Mouse (Mus musculus) ES-E14 (cell line): ENCODE results near the gene Dst. TPM values are rescaled to one million over a fixed set of nuclear protein-coding genes. Genes with fewer than 3 reads are reported as not detected.

Experiments used
- DNase-seq: peaks from one replicate; pipeline ENCODE4 v3.0.0-alpha.2; 2013; ENCODE audit warnings: low read depth, low spot score
- H3K27ac ChIP-seq: 2 replicates; pipeline ENCODE4 v1.5.1; 2012; ENCODE audit warnings: low read depth, mild to moderate bottlenecking, low read length, moderate library complexity, mixed read lengths; ENCODE audit not compliant: poor library complexity, insufficient read depth, severe bottlenecking
- H3K36me3 ChIP-seq: 2 replicates; pipeline ENCODE4 v1.6.1; 2012; ENCODE audit warnings: mild to moderate bottlenecking, low read length, moderate library complexity, mixed read lengths; ENCODE audit not compliant: control insufficient read depth, poor library complexity, insufficient read depth, severe bottlenecking
- H3K4me1 ChIP-seq, 2 experiments: fragments of 150-350 bp in 1 of 2; sonication (generic) in 1 of 2; 2 replicates each; pipeline ENCODE4 v1.6.1; 2012; ENCODE audit warnings: low read length in 2 of 2, mild to moderate bottlenecking in 1 of 2, mixed read lengths in 1 of 2; ENCODE audit not compliant: control insufficient read depth in 2 of 2, insufficient read depth in 2 of 2, poor library complexity in 1 of 2
- H3K4me3 ChIP-seq, 2 experiments: fragments of 150-350 bp in 1 of 2; sonication (generic) in 1 of 2; 2 replicates each; pipeline ENCODE4 v1.5.1; 2012; ENCODE audit warnings: low read length in 2 of 2, low read depth in 1 of 2, mild to moderate bottlenecking in 1 of 2, mixed read lengths in 1 of 2; ENCODE audit not compliant: insufficient read depth in 1 of 2, poor library complexity in 1 of 2, severe bottlenecking in 1 of 2
- H3K9ac ChIP-seq: 2 replicates; pipeline ENCODE4 v1.6.1; 2012; ENCODE audit warnings: low read depth, mild to moderate bottlenecking, low read length, mixed read lengths; ENCODE audit not compliant: poor library complexity, insufficient read depth, severe bottlenecking
- H3K9me3 ChIP-seq: fragments of 150-350 bp; sonication (generic); 2 replicates; pipeline ENCODE4 v1.6.1; 2012; ENCODE audit warnings: low read depth, mild to moderate bottlenecking, low read length; ENCODE audit not compliant: control insufficient read depth, insufficient read depth
- CHD2 ChIP-seq: IDR thresholded peaks from 2 replicates; pipeline ENCODE4 v1.6.1; 2014; ENCODE audit warnings: mild to moderate bottlenecking, low read depth, low read length, inconsistent platforms
- HCFC1 ChIP-seq: IDR thresholded peaks from 2 replicates; pipeline ENCODE4 v1.6.1; 2012; ENCODE audit warnings: low read length, inconsistent platforms, borderline replicate concordance; ENCODE audit not compliant: insufficient read depth
- MAFK ChIP-seq: IDR thresholded peaks from 2 replicates; pipeline ENCODE4 v1.6.1; 2014; ENCODE audit warnings: mild to moderate bottlenecking, low read depth, low read length, inconsistent platforms; ENCODE audit not compliant: insufficient read depth
- ZC3H11A ChIP-seq: IDR thresholded peaks from 2 replicates; pipeline ENCODE4 v1.6.1; 2012; ENCODE audit warnings: low read depth, mild to moderate bottlenecking, inconsistent platforms, low read length, borderline replicate concordance
- ZNF384 ChIP-seq: IDR thresholded peaks from 2 replicates; pipeline ENCODE4 v1.6.1; 2012; ENCODE audit warnings: low read depth, low read length, inconsistent platforms
- in situ Hi-C, 2 experiments: fragments of 600-800 bp; cut with MboI; formaldehyde crosslinking; loops; one replicate each; pipeline ENCODE4 v1.15.1; 2025; ENCODE audit warnings: low sequenced_read_pairs in 2 of 2, inconsistent platforms in 1 of 2; ENCODE audit not compliant: unreplicated experiment in 2 of 2
- total RNA-seq: library from RNA; depleted of rRNA; stranded (reverse); fragments of 300-350 nt; gene quantifications from 2 replicates; pipeline ENCODE4 v1.2.3, GENCODE M21; 2012

Gene Dst
- total RNA-seq, 1 experiment: 186 TPM

DNA sequence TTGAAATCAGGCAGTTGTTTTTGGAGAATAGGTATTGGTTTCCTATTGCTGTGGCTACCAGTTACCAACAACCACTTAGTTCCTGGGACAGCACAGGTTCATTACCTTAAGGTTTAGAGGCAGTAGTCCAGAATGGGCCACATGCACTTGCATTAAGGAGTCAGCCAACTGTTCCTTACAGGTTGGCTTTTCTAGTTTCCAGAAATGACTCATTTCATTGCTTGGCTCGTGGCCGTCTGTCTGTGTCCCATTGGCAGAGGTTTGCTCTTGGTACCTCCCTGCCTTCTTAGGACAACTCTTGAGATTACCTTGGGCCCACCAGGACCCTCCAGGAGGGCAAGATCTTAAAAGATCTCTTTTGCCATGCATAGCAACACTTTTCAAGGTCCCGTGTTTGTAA, 125.9 kb downstream of the Dst start:
- no peaks in the 10 kb centered on the region for H3K9me3 ChIP-seq
- no peak for DNase-seq
- peaks cover 6% of the 10 kb centered on the region; the same call in 1 of the 2 replicates for H3K36me3 ChIP-seq
- TF ChIP-seq ZNF384 (no peak), HCFC1 (no peak), ZC3H11A (no peak), CHD2 (no peak), MAFK (no peak)
- no peak overlapping the region for H3K9ac ChIP-seq
- H3K4me3 ChIP-seq: no peak overlapping the region
- no peak overlapping the region for H3K27ac ChIP-seq
- H3K4me1 ChIP-seq: peaks cover 0 to 26% of the 10 kb centered on the region in 2 experiments; a peak in 3 of 4 replicates
- in situ Hi-C loops: no loop called here

DNA sequence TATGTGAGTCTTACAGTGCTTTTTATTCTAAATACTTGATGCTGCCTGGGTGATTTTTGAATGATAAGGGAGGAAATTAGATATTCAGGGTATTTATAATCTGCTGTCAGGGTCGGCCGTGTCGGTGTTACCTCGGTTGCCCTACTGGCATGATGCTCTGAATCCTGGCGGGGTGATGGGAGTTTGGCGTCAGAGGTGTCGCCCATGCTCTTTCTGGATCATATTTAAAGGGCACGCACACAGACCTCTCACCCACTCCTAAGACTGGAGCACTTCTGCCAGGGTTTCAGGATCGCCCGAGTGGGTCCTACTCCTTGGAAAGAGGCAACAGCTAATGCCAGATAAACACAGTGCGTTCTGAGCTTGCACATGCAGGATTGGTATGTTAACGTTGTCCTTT, 128.1 kb downstream of the Dst start:
- TF ChIP-seq CHD2 (no peak), ZNF384 (no peak), ZC3H11A (no peak), MAFK (no peak), HCFC1 (no peak)
- Histone ChIP-seq H3K9me3 (no peaks in the 10 kb centered on the region), H3K27ac (no peak overlapping the region), H3K4me1 (peaks cover 0 to 28% of the 10 kb centered on the region in 2 experiments; a peak in 3 of 4 replicates), H3K36me3 (peaks cover 6% of the 10 kb centered on the region; the same call in 1 of the 2 replicates), H3K4me3 (no peak overlapping the region), H3K9ac (no peak overlapping the region)
- no peak for DNase-seq
- in situ Hi-C loops: no loop called here

DNA sequence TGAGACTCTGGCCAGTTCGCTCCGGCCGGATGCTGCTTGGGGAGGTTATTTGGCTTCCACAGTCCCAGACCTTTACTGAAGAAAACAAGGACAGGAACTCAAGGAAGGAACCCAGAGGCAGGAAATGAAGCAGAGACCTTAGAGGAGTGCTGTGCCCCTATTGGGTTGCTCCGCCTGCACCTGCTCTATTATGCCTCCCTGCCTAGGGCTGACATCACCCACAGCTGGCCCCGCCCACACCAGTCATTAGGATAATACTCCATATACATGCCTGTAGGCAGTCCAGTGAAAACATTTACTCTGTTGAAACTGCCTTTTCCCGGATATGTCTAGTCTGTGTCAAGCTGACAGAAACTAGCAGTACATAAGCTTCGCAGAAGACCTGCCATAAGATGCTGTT, 130.5 kb downstream of the Dst start:
- peak; percentile 47 for DNase-seq
- TF ChIP-seq MAFK: no peak
- no peak for TF ChIP-seq HCFC1
- TF ChIP-seq ZNF384: no peak
- TF ChIP-seq CHD2: no peak
- TF ChIP-seq ZC3H11A: no peak
- Histone ChIP-seq H3K36me3 (peaks cover 6% of the 10 kb centered on the region; the same call in 1 of the 2 replicates), H3K4me1 (peaks cover 0 to 27% of the 10 kb centered on the region in 2 experiments; a peak in 3 of 4 replicates), H3K27ac (peak overlapping the region; percentile 55), H3K9me3 (no peaks in the 10 kb centered on the region), H3K4me3 (no peak overlapping the region), H3K9ac (no peak overlapping the region)
- in situ Hi-C loops: no loop called here

DNA sequence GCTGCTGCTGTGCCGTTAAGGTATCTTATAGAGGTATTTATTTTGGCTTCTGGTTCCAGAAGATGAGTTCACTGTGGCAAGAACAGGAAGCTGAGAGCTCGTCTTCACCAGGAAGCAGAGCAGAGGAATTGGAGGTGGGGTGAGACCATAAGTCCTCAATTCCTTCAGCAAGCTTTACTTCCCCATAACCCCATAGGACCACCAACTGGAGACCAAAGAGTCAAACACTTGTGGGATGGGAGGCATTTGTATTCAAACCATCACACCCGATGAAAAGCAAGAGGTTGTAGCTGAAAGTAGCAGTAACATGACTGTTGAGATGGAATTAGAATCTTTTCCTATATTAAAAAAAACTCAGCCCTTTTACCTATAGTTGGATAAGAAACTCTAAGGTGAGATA, 132.0 kb downstream of the Dst start:
- Histone ChIP-seq H3K27ac (no peak overlapping the region), H3K9ac (no peak overlapping the region), H3K4me3 (no peak overlapping the region), H3K36me3 (peaks cover 6% of the 10 kb centered on the region; the same call in 1 of the 2 replicates), H3K9me3 (no peaks in the 10 kb centered on the region), H3K4me1 (peaks cover 0 to 27% of the 10 kb centered on the region in 2 experiments; a peak in 3 of 4 replicates)
- no peak for DNase-seq
- in situ Hi-C loops: no loop called here
- no peak for TF ChIP-seq HCFC1
- TF ChIP-seq ZC3H11A: no peak
- no peak for TF ChIP-seq ZNF384
- no peak for TF ChIP-seq CHD2
- TF ChIP-seq MAFK: no peak

DNA sequence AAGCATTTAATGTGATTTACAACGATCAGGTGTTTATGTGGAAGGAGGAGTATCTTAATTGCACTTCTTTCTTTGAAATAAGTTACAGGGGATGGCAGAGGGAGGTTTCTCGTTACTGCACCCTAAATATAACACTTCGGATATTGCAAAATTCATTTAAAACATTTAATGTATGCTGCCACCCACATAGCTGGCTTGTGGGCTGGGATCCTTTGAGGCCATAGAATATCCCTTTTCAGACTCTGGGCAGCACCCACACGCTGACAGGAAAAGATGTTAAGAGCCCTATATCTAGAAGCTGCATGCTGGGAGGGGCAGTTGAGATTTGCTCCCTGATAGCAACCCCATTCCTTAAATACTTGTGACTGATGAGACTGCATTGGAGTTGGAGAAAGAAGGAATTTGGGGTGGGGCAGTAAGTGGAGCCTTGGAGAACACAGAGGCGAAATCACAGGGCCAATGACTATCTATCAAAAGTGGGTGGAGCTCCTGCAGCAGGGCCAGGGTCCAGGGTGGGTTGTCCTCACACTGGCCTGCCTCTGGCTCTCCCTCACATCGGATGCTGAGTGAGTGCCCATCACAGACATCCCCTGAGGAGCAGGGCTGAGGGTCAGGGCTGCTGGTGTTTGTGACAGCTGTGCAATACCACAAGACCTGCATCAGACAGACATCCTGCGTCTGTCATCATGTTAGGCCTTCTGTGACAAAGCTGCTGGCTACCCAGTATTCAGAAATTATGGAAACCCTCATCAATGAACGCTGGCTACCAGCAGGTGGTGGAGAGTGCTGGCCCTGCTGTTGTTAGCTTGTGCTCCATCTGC, 133.1 kb downstream of the Dst start:
- H3K27ac ChIP-seq: no peak overlapping the region
- no peak overlapping the region for H3K9ac ChIP-seq
- H3K4me3 ChIP-seq: no peak overlapping the region
- H3K9me3 ChIP-seq: no peaks in the 10 kb centered on the region
- peaks cover 6% of the 10 kb centered on the region; the same call in 1 of the 2 replicates for H3K36me3 ChIP-seq
- in situ Hi-C loops: no loop called here
- TF ChIP-seq HCFC1: no peak
- no peak for TF ChIP-seq ZC3H11A
- no peak for TF ChIP-seq MAFK
- TF ChIP-seq CHD2: no peak
- no peak for TF ChIP-seq ZNF384
- DNase-seq: peak; percentile 40
- peaks cover 0 to 28% of the 10 kb centered on the region in 2 experiments; a peak in 3 of 4 replicates for H3K4me1 ChIP-seq
